Mouse (Mus musculus): ENCODE results near the gene Olfr1232. TPM values are rescaled to one million over a fixed set of nuclear protein-coding genes. Genes with fewer than 3 reads are reported as not detected.

The Olfr1232 gene
- total RNA-seq (2014; rRNA removed) (not detected in 2 replicates), polyA plus RNA-seq (2012; rRNA removed) (not detected in 2 replicates)

- Histone ChIP-seq H3K27ac (replicated peaks; ENCODE audit: insufficient read depth, low read depth, low read length) (no peak within 1 kb of the TSS), H3K4me3 (ENCODE audit: insufficient read depth, low read depth, low read length) (no peak within 1 kb of the TSS), H3K9ac (ENCODE audit: low read depth, low read length) (no peak within 1 kb of the TSS), H3K36me3 (ENCODE audit: control insufficient read depth, insufficient read depth, low read length) (no peaks in the 10 kb centered on the region), H3K79me2 (ENCODE audit: control insufficient read depth, insufficient read depth, low read length) (no peaks in the 10 kb centered on the region), H3K27me3 (ENCODE audit: control insufficient read depth, insufficient read depth, low read length) (no peaks in the 10 kb centered on the region), H3K4me1 (ENCODE audit: control insufficient read depth, insufficient read depth, low read length) (no peaks in the 10 kb centered on the region)
- TF ChIP-seq POLR2A (IDR thresholded peaks at IDR 0.05; ENCODE audit: extremely low read depth, insufficient read depth, low read length), result no peak
- TF ChIP-seq CTCF (IDR thresholded peaks at IDR 0.05; ENCODE audit: low read depth, low read length), result no peak
- no peak for DNase-seq (ENCODE audit: extremely low read depth, low read depth, low spot score)
These were observed at the start of gene Olfr1232 for GRCm38 (mm10) chr2:89329575-89329974. Gene Olfr1232, minus strand, starts transcription at chr2:89329675.

- no peaks in the 10 kb centered on the region for H3K79me2 ChIP-seq (ENCODE audit: control insufficient read depth, insufficient read depth, low read length)
- 78% methylated on average over 4 of the region's 4 CpGs for WGBS
- no peak within 1 kb of the TSS for H3K9ac ChIP-seq (ENCODE audit: low read depth, low read length)
- no peaks in the 10 kb centered on the region for H3K4me1 ChIP-seq (ENCODE audit: control insufficient read depth, insufficient read depth, low read length)
- no peaks in the 10 kb centered on the region for H3K27me3 ChIP-seq (ENCODE audit: control insufficient read depth, insufficient read depth, low read length)
- no peak for DNase-seq (ENCODE audit: extremely low read depth, low read depth, low spot score)
- TF ChIP-seq CTCF (IDR thresholded peaks at IDR 0.05; ENCODE audit: low read depth, low read length), result no peak
- no peak for TF ChIP-seq POLR2A (IDR thresholded peaks at IDR 0.05; ENCODE audit: extremely low read depth, insufficient read depth, low read length)
- H3K27ac ChIP-seq (replicated peaks; ENCODE audit: insufficient read depth, low read depth, low read length), result no peak within 1 kb of the TSS
- H3K4me3 ChIP-seq (ENCODE audit: insufficient read depth, low read depth, low read length), result no peak within 1 kb of the TSS
- no peaks in the 10 kb centered on the region for H3K36me3 ChIP-seq (ENCODE audit: control insufficient read depth, insufficient read depth, low read length)
These were observed 35.3 kb upstream of the Olfr1232 start, which contains the start of gene Olfr1234 for GRCm38 (mm10) chr2:89364765-89365164. Gene Olfr1234, minus strand, starts transcription at chr2:89364865.

DNA sequence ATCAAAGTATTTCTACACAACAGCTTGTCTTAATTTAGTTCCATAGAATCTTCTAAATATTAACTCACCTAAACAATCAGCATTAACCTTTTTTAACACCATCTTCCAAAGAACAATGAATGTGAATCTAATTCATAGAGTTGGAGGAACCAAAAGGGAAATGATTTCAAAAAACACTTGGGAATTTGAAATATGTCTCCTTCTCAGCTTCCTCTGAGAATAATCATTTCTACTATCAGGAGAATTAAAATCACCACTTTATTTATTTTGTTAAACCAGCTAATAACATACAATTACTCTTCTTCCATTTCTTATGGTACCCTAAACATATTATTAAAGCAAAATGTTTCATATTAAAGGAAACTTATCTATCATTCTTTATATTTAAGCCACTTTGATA lies 12.8 kb upstream of the Olfr1232 start, which contains the start of gene Olfr1233:
TSS of gene Olfr1233 (minus strand) at position 101 of the 400 bp plus-strand sequence.
- H3K4me3 ChIP-seq (ENCODE audit: insufficient read depth, low read depth, low read length), result no peak within 1 kb of the TSS
- no peak for TF ChIP-seq POLR2A (IDR thresholded peaks at IDR 0.05; ENCODE audit: extremely low read depth, insufficient read depth, low read length)
- no peak for TF ChIP-seq CTCF (IDR thresholded peaks at IDR 0.05; ENCODE audit: low read depth, low read length)
- no peaks in the 10 kb centered on the region for H3K79me2 ChIP-seq (ENCODE audit: control insufficient read depth, insufficient read depth, low read length)
- no peaks in the 10 kb centered on the region for H3K36me3 ChIP-seq (ENCODE audit: control insufficient read depth, insufficient read depth, low read length)
- no peaks in the 10 kb centered on the region for H3K4me1 ChIP-seq (ENCODE audit: control insufficient read depth, insufficient read depth, low read length)
- no peak within 1 kb of the TSS for H3K27ac ChIP-seq (replicated peaks; ENCODE audit: insufficient read depth, low read depth, low read length)
- DNase-seq (ENCODE audit: extremely low read depth, low read depth, low spot score), result no peak
- no peaks in the 10 kb centered on the region for H3K27me3 ChIP-seq (ENCODE audit: control insufficient read depth, insufficient read depth, low read length)
- no peak within 1 kb of the TSS for H3K9ac ChIP-seq (ENCODE audit: low read depth, low read length)

- DNase-seq (ENCODE audit: extremely low read depth, low read depth, low spot score), result no peak
- no peaks in the 10 kb centered on the region for H3K36me3 ChIP-seq (ENCODE audit: control insufficient read depth, insufficient read depth, low read length)
- H3K27ac ChIP-seq (replicated peaks; ENCODE audit: insufficient read depth, low read depth, low read length), result no peak within 1 kb of the TSS
- no peaks in the 10 kb centered on the region for H3K27me3 ChIP-seq (ENCODE audit: control insufficient read depth, insufficient read depth, low read length)
- H3K4me1 ChIP-seq (ENCODE audit: control insufficient read depth, insufficient read depth, low read length), result no peaks in the 10 kb centered on the region
- no peak within 1 kb of the TSS for H3K9ac ChIP-seq (ENCODE audit: low read depth, low read length)
- H3K79me2 ChIP-seq (ENCODE audit: control insufficient read depth, insufficient read depth, low read length), result no peaks in the 10 kb centered on the region
- TF ChIP-seq POLR2A (IDR thresholded peaks at IDR 0.05; ENCODE audit: extremely low read depth, insufficient read depth, low read length) (no peak), CTCF (IDR thresholded peaks at IDR 0.05; ENCODE audit: low read depth, low read length) (no peak)
- no peak within 1 kb of the TSS for H3K4me3 ChIP-seq (ENCODE audit: insufficient read depth, low read depth, low read length)
- 71% methylated on average over 2 of the region's 2 CpGs for WGBS
These were observed 22.5 kb downstream of the Olfr1232 start, which contains the start of gene Olfr1231 for GRCm38 (mm10) chr2:89306974-89307373. Gene Olfr1231, minus strand, starts transcription at chr2:89307074.

DNA sequence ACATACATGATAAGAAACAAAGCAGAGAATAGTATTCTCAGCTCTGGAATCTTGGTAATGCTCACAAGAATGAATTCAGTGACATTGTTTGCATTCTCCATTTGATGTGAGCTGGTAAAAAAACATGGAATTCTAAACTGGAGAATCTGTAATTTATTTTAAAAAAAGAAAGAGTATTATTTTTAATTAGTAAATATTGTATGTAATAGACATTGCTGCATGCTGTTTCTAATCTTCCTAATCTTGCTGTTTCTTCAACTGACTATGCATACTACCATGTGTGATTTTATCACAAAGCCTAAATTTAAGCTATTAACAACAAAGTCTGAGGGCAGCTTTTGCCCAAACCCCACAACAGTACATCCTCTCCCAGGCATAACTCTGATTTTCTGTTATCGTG lies 32.3 kb downstream of the Olfr1232 start, which contains the start of gene Olfr1230:
TSS of gene Olfr1230 (minus strand) at position 101 of the 400 bp plus-strand sequence.
- no peaks in the 10 kb centered on the region for H3K36me3 ChIP-seq (ENCODE audit: control insufficient read depth, insufficient read depth, low read length)

DNA sequence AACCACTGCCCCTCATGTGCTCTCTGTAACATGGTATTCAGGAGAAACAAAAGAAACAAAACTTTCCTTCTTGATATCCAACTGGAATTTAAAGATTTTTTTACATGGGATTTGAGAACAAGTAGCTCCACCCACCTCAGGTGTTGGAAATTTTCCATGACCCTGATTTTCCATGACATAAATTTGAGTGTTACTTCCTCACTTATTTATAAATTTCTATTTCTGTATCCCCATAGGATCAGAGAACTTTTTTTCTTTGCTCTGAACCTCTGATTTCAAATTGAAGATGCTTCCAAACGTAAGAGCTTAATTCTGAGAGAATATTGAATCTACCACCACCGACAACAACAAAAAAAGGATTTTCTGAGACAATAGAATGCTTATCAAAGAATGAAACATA lies 41.6 kb downstream of the Olfr1232 start, which contains the start of gene Olfr1229:
TSS of gene Olfr1229 (minus strand) at position 101 of the 400 bp plus-strand sequence.
- TF ChIP-seq POLR2A (IDR thresholded peaks at IDR 0.05; ENCODE audit: extremely low read depth, insufficient read depth, low read length), result no peak
- no peak for TF ChIP-seq CTCF (IDR thresholded peaks at IDR 0.05; ENCODE audit: low read depth, low read length)

More for the DNA sequence above, 32.3 kb downstream of the Olfr1232 start, which contains the start of gene Olfr1230:
- Histone ChIP-seq H3K4me3 (ENCODE audit: insufficient read depth, low read depth, low read length) (no peak within 1 kb of the TSS), H3K4me1 (ENCODE audit: control insufficient read depth, insufficient read depth, low read length) (no peaks in the 10 kb centered on the region), H3K27me3 (ENCODE audit: control insufficient read depth, insufficient read depth, low read length) (no peaks in the 10 kb centered on the region), H3K79me2 (ENCODE audit: control insufficient read depth, insufficient read depth, low read length) (no peaks in the 10 kb centered on the region), H3K9ac (ENCODE audit: low read depth, low read length) (no peak within 1 kb of the TSS), H3K27ac (replicated peaks; ENCODE audit: insufficient read depth, low read depth, low read length) (no peak within 1 kb of the TSS)
- no peak for TF ChIP-seq POLR2A (IDR thresholded peaks at IDR 0.05; ENCODE audit: extremely low read depth, insufficient read depth, low read length)
- no peak for TF ChIP-seq CTCF (IDR thresholded peaks at IDR 0.05; ENCODE audit: low read depth, low read length)
- no peak for DNase-seq (ENCODE audit: extremely low read depth, low read depth, low spot score)
- 79% methylated on average over 1 of the region's 1 CpGs for whole genome bisulfite sequencing

More for the DNA sequence above, 41.6 kb downstream of the Olfr1232 start, which contains the start of gene Olfr1229:
- Histone ChIP-seq H3K27ac (replicated peaks; ENCODE audit: insufficient read depth, low read depth, low read length) (no peak within 1 kb of the TSS), H3K79me2 (ENCODE audit: control insufficient read depth, insufficient read depth, low read length) (no peaks in the 10 kb centered on the region), H3K9ac (ENCODE audit: low read depth, low read length) (no peak within 1 kb of the TSS), H3K36me3 (ENCODE audit: control insufficient read depth, insufficient read depth, low read length) (no peaks in the 10 kb centered on the region), H3K4me3 (ENCODE audit: insufficient read depth, low read depth, low read length) (no peak within 1 kb of the TSS), H3K4me1 (ENCODE audit: control insufficient read depth, insufficient read depth, low read length) (no peaks in the 10 kb centered on the region), H3K27me3 (ENCODE audit: control insufficient read depth, insufficient read depth, low read length) (no peaks in the 10 kb centered on the region)
- no peak for DNase-seq (ENCODE audit: extremely low read depth, low read depth, low spot score)
- WGBS, result 69% methylated on average over 2 of the region's 2 CpGs

Other genes starting within 250 kb of the Olfr1232 start
- gene Olfr1219, start 246.2 kb downstream of the Olfr1232 start, total RNA-seq (2014; rRNA removed), result not detected in 2 replicates
- gene Olfr1219, start 246.2 kb downstream of the Olfr1232 start, polyA plus RNA-seq (2012; rRNA removed), result not detected in 2 replicates
- gene Olfr1220, start 222.8 kb downstream of the Olfr1232 start, total RNA-seq (2014; rRNA removed), result not detected in 2 replicates
- gene Olfr1220, start 222.8 kb downstream of the Olfr1232 start, polyA plus RNA-seq (2012; rRNA removed), result not detected in 2 replicates
- gene Olfr1221, start 212.4 kb downstream of the Olfr1232 start, total RNA-seq (2014; rRNA removed), result not detected in 2 replicates
- not detected in 2 replicates for gene Olfr1221, start 212.4 kb downstream of the Olfr1232 start, polyA plus RNA-seq (2012; rRNA removed)
- gene Olfr1222, start 196.6 kb downstream of the Olfr1232 start, total RNA-seq (2014; rRNA removed), result not detected in 2 replicates
- not detected in 2 replicates for gene Olfr1222, start 196.6 kb downstream of the Olfr1232 start, polyA plus RNA-seq (2012; rRNA removed)
- gene Olfr1223, start 178.1 kb downstream of the Olfr1232 start, total RNA-seq (2014; rRNA removed), result not detected in 2 replicates
- gene Olfr1223, start 178.1 kb downstream of the Olfr1232 start, polyA plus RNA-seq (2012; rRNA removed), result not detected in 2 replicates
- not detected in 2 replicates for gene Olfr1224-ps1, start 165.6 kb downstream of the Olfr1232 start, total RNA-seq (2014; rRNA removed)
- gene Olfr1224-ps1, start 165.6 kb downstream of the Olfr1232 start, polyA plus RNA-seq (2012; rRNA removed), result not detected in 2 replicates
- gene Olfr1225, start 155.0 kb downstream of the Olfr1232 start, total RNA-seq (2014; rRNA removed), result not detected in 2 replicates
- not detected in 2 replicates for gene Olfr1225, start 155.0 kb downstream of the Olfr1232 start, polyA plus RNA-seq (2012; rRNA removed)
- not detected in 2 replicates for gene Olfr1226, start 129.6 kb downstream of the Olfr1232 start, total RNA-seq (2014; rRNA removed)
- gene Olfr1226, start 129.6 kb downstream of the Olfr1232 start, polyA plus RNA-seq (2012; rRNA removed), result not detected in 2 replicates
- gene Olfr1228, start 75.6 kb downstream of the Olfr1232 start, total RNA-seq (2014; rRNA removed), result not detected in 2 replicates
- not detected in 2 replicates for gene Olfr1228, start 75.6 kb downstream of the Olfr1232 start, polyA plus RNA-seq (2012; rRNA removed)
- gene Olfr1229, start 41.7 kb downstream of the Olfr1232 start, total RNA-seq (2014; rRNA removed), result not detected in 2 replicates
- gene Olfr1229, start 41.7 kb downstream of the Olfr1232 start, polyA plus RNA-seq (2012; rRNA removed), result not detected in 2 replicates
- not detected in 2 replicates for gene Olfr1230, start 32.4 kb downstream of the Olfr1232 start, total RNA-seq (2014; rRNA removed)
- not detected in 2 replicates for gene Olfr1230, start 32.4 kb downstream of the Olfr1232 start, polyA plus RNA-seq (2012; rRNA removed)
- gene Olfr1231, start 22.6 kb downstream of the Olfr1232 start, total RNA-seq (2014; rRNA removed), result not detected in 2 replicates
- not detected in 2 replicates for gene Olfr1231, start 22.6 kb downstream of the Olfr1232 start, polyA plus RNA-seq (2012; rRNA removed)
- not detected in 2 replicates for gene Olfr1233, start 12.7 kb upstream of the Olfr1232 start, total RNA-seq (2014; rRNA removed)
- gene Olfr1233, start 12.7 kb upstream of the Olfr1232 start, polyA plus RNA-seq (2012; rRNA removed), result not detected in 2 replicates
- not detected in 2 replicates for gene Olfr1234, start 35.2 kb upstream of the Olfr1232 start, total RNA-seq (2014; rRNA removed)
- gene Olfr1234, start 35.2 kb upstream of the Olfr1232 start, polyA plus RNA-seq (2012; rRNA removed), result not detected in 2 replicates
- not detected in 2 replicates for gene Olfr1238, start 80.0 kb upstream of the Olfr1232 start, total RNA-seq (2014; rRNA removed)
- not detected in 2 replicates for gene Olfr1238, start 80.0 kb upstream of the Olfr1232 start, polyA plus RNA-seq (2012; rRNA removed)
- not detected in 2 replicates for gene Olfr1239, start 90.7 kb upstream of the Olfr1232 start, total RNA-seq (2014; rRNA removed)
- gene Olfr1239, start 90.7 kb upstream of the Olfr1232 start, polyA plus RNA-seq (2012; rRNA removed), result not detected in 2 replicates
- not detected in 2 replicates for gene Olfr1240, start 113.3 kb upstream of the Olfr1232 start, total RNA-seq (2014; rRNA removed)
- not detected in 2 replicates for gene Olfr1240, start 113.3 kb upstream of the Olfr1232 start, polyA plus RNA-seq (2012; rRNA removed)
- gene Olfr1241, start 157.5 kb upstream of the Olfr1232 start, total RNA-seq (2014; rRNA removed), result not detected in 2 replicates
- not detected in 2 replicates for gene Olfr1241, start 157.5 kb upstream of the Olfr1232 start, polyA plus RNA-seq (2012; rRNA removed)
- gene Olfr1242, start 168.7 kb upstream of the Olfr1232 start, total RNA-seq (2014; rRNA removed), result not detected in 2 replicates
- not detected in 2 replicates for gene Olfr1242, start 168.7 kb upstream of the Olfr1232 start, polyA plus RNA-seq (2012; rRNA removed)
- gene Olfr1243, start 201.8 kb upstream of the Olfr1232 start, total RNA-seq (2014; rRNA removed), result not detected in 2 replicates
- not detected in 2 replicates for gene Olfr1243, start 201.8 kb upstream of the Olfr1232 start, polyA plus RNA-seq (2012; rRNA removed)
- gene Olfr1245, start 248.8 kb upstream of the Olfr1232 start, total RNA-seq (2014; rRNA removed), result not detected in 2 replicates
- not detected in 2 replicates for gene Olfr1245, start 248.8 kb upstream of the Olfr1232 start, polyA plus RNA-seq (2012; rRNA removed)